Mouse (Mus musculus) testis, adult 2 months (tissue): ENCODE measurements around the gene Kcnd3.

ENCODE experiments used
- CTCF ChIP-seq: fragments of 200-500 bp; IDR thresholded peaks from 2 replicates; pipeline ENCODE4 v1.5.1; 2012; ENCODE audit warnings: low read depth, mild to moderate bottlenecking, inconsistent platforms, low read length, moderate library complexity; ENCODE audit not compliant: control insufficient read depth, insufficient read depth, insufficient replicate concordance
- POLR2A ChIP-seq: fragments of 200-500 bp; IDR thresholded peaks from 2 replicates; pipeline ENCODE4 v1.6.1; 2012; ENCODE audit warnings: low read depth, mild to moderate bottlenecking, inconsistent platforms, low read length, moderate library complexity; ENCODE audit not compliant: control insufficient read depth

GRCm38 (mm10) chr3:105578320-105578719, 126.2 kb downstream of the Kcnd3 start:
- TF ChIP-seq CTCF, result no peak
- no peak for TF ChIP-seq POLR2A
